Mouse (Mus musculus): ENCODE measurements around the gene Rgs6.

GRCm38 (mm10) chr12:82600406-82600805, 12.3 kb downstream of the Rgs6 start:
- TF ChIP-seq CTCF (IDR thresholded peaks at IDR 0.05; ENCODE audit: low read depth, low read length) (no peak), POLR2A (IDR thresholded peaks at IDR 0.05; ENCODE audit: extremely low read depth, insufficient read depth, low read length) (no peak)
